Mouse (Mus musculus) megakaryocyte-erythroid progenitor cell, adult 5-6 weeks (primary cell): ENCODE measurements at regions not wholly inside any gene's neighbourhood (a gene's known extent, or its start where the extent isn't known, plus 50 kb on each side); places are given as distances from the start of the nearest gene placed in this dataset.

Experiments used
- ATAC-seq: replicated peaks from 2 replicates; pipeline ENCODE4 v1.8.0; 2016; ENCODE audit warnings: mild to moderate bottlenecking, inconsistent platforms; ENCODE audit not compliant: severe bottlenecking, poor library complexity, low FRiP score, low TSS enrichment

- ATAC-seq, result no peak
Observed at GRCm38 (mm10) chr15:59168660-59169170, 279.6 kb downstream of the Gm49356 start.

DNA sequence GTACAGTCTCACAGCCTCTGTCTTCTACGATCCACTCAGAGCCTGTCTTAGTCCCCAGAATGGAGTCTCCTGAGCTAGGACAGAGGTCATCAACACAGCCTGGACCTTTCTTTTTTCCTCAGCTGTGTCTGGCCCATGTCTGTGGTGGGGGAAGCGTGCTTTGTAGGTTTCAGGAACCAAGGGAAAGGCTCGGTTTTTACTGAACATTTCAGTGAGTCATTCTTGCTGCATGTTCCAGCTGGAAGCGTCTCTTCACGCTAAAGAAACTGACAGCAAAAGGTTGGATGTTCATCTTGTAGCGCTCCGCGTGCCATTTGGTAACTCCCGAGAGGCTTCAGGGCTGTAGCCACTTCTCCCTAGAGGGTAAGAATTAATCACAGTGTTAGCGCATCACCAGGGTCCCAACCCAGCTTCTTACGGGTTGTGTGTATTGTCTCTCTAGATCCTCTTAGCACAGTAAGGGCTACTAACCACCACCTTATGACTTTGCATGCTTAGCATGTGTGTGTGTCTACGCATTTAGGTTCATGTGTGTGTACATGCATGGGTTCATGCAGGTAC is 280.2 kb downstream of the Gm49356 start:
- ATAC-seq, result no peak

GRCm38 (mm10) chr15:59169831-59170230 is 280.7 kb downstream of the Gm49356 start:
- ATAC-seq, result no peak

- ATAC-seq, result no peak
Observed at GRCm38 (mm10) chr15:59171120-59171519, 282.0 kb downstream of the Gm49356 start.

DNA sequence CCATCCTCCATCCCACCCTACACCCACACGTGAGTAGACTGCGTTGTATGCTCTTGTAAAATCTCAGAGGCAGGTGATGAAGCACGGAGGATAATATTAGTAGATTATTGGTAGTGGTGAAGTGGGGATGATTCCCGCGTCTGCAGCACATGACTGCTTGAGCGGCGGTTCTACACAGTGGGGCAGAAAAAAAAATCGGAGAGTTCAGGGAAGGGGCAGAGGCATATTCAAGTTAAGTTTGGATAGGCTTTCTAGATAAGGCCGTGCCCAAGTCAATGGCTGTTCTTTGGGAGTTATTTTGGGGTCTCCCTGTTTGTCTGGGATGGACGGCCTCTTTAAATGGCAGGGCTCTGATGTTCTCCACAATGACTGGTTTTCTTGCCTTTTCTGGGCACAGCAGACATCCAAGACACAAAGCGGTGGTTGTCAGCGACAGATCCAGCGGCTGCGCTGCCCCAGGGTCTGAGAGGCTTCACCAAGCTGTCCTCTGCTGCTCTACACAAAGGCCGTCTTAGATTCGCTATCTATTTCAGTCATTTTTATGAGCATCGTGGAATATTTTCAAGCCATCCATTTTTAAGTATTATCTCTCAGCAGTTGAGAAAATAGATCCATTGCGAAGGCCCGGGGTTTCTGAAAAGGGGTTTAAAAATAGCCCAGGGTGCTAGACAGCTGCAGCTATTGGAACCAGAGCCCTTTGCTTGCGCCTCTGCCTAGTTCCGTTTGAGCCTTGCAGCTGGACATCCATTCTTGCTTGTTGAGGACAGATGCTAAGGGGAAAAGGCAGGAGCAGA is 284.6 kb downstream of the Gm49356 start:
- ATAC-seq, result no peak

DNA sequence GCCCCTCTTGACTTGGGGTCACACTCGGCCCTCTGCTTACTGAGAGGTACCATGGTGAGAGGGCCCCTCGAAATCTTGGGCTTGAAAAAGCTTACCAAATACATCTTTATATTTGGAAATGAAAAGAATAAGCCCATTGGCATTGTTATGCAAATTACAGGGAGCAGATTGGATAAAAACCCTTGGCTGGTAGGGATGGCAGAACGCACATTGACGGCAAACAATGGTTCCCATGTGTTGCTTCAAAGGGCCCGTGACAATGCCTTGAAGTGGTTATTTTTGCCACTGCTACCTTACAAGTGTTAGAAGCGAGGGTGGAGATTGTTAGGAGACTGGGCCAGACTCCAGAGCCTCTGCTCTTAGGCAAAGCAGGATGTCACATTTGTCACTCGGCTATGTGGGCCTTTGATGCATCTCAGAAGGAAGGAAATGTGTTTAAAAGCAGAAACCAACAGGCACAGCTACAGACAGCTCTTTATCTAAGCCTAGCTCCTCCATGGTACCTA is 285.2 kb downstream of the Gm49356 start:
- no peak for ATAC-seq

- ATAC-seq, result no peak
Observed at GRCm38 (mm10) chr15:59174893-59175531, 285.9 kb downstream of the Gm49356 start.

- ATAC-seq, result no peak
Observed at GRCm38 (mm10) chr15:59180076-59180475, 291.0 kb downstream of the Gm49356 start.

GRCm38 (mm10) chr15:59184461-59184860 is 295.4 kb downstream of the Gm49356 start:
- ATAC-seq, result no peak

- no peak for ATAC-seq
Observed at GRCm38 (mm10) chr15:59187566-59187965, 298.5 kb downstream of the Gm49356 start.

DNA sequence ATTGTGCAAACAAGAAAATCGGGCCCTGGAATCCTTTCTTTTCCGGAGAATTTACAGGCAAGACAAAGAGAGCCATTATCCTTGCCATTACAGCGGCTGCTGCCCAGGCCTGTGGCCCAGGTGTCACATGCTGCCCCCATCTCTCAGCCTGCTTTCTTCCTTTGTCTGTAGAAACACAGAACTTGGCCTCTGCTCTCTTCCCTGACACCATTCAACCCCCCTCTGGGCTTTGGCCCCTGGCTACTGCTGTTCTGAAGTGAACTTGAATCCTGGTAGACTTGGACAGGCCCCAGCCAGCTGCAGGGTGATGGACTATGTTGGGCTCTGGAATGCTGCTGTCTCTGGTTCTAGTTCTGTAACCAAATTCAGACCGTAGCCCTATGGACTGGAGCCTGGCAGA is 299.3 kb downstream of the Gm49356 start:
- ATAC-seq, result no peak

DNA sequence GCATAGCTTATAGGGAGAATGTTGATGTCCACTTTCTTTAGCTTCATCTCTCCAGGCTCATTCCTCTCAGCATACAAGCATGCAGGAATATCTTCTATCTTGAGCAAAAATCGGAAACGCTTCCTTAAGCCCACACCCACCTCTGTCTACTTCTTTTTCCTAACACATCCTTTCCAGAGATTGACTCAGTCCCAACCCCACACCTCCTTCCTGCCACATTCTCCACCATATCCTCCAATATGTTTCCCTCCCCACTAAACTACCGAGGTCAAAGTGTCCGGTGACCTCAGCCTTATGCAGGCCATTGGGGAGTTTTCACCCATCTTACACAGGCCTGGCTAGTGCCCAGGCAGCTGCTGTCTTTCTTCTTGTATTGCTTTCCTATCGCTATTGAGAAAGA is 301.4 kb downstream of the Gm49356 start:
- ATAC-seq, result no peak

DNA sequence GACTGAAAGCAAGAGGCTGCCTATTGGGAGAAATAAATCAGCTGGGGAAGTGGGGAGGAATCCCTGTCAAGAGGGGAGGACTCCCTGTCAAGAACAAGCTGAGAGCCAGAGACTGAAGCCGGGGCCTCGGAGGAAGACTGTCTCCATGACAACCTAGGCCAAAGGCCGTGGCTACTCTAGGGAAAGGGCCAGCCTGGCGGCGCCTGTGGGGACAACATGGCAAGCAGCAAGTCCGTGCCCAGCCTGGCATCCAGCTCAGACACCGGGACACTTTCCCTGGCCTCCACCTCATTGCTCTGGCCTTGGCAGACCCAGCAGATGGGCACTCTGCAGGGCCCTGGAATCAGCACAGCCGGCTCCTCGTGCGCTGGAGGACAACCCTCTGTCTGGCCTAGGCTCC is 305.3 kb downstream of the Gm49356 start:
- no peak for ATAC-seq

- ATAC-seq, result no peak
Observed at GRCm38 (mm10) chr15:59196351-59196750, 307.3 kb downstream of the Gm49356 start.

GRCm38 (mm10) chr15:59197455-59198391 is 308.6 kb downstream of the Gm49356 start:
- ATAC-seq, result no peak

- no peak for ATAC-seq
Observed at GRCm38 (mm10) chr15:59201386-59201785, 312.3 kb downstream of the Gm49356 start.

DNA sequence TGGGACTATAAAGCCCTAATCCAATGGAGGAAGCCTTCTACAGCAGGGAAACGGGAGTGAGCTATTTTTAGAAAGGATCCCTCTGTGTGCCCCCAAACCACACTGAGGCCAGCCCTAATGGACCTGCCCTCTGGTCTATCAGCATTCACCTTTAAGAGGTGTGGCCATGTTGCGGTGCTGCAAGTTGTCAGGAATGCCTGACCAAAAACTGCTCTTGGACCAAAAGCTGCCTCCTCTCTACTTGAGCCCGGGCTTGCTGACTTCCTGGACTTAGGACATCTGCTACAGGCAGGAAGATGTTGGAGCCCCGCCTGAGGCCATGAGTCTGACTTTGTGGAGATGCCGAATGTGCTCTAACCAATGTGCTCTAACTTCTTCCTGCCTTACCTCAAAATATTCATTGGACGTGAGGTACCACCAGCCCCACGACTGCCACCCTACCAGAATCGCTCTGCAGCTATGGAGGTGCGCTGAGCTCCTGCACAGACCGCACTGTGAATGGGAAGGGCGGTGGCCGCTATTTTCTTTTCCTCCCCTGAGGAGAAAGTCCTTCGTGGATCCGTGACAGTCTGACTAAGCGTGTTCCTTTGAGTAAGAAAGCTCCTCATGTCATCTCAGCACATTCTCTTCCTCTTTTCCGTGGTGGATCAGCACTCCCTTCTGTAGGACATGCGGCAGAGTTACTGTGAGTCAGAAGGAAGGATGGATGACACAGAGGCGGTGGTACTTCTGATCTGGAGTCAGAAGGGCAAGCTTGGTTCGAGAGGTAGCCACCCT is 313.0 kb downstream of the Gm49356 start:
- ATAC-seq, result no peak

- ATAC-seq, result no peak
Observed at GRCm38 (mm10) chr15:59203097-59203849, 314.2 kb downstream of the Gm49356 start.
